Mouse (Mus musculus): ENCODE results near the gene Olfr308.
"Not testable (repeated sequence)": the region's sequence is repeated elsewhere in the genome, so short reads cannot be mapped to it uniquely, and the experiment has no call there.

Olfr308 gene

GRCm38 (mm10) chr7:86325530-86325929 lies at the start of gene Olfr308:
Gene Olfr308 (minus strand): TSS chr7:86325630.
- no peak for DNase-seq (ENCODE audit: low read depth)

- no peak for DNase-seq (ENCODE audit: low read depth)
Observed at GRCm38 (mm10) chr7:86366828-86367227, 41.4 kb upstream of the Olfr308 start, which contains the start of gene Olfr305. Gene Olfr305 (minus strand): TSS chr7:86366928.

DNA sequence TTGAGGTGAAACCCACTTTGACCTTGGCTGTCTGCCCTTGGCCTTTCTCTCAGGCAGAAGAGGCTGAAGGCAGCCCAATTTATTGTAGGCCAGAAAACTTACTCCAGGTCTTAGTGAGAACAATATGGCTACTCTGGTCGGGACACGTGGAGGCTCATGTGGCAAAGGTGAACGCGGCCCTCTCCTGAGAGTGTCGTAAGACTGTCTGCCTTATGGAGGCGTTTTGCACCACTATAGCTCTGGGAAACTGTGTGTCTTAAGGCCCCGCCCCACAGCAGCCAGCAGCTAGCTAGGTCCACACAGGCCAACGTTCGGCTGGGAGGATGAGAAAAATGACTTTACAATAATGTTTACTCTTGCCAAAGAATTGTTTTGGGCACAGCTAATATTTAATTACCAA lies 20.9 kb upstream of the Olfr308 start:
- DNase-seq (ENCODE audit: low read depth) = not testable (repeated sequence)

- DNase-seq (ENCODE audit: low read depth) = no peak
Observed at GRCm38 (mm10) chr7:86344253-86344652, 18.8 kb upstream of the Olfr308 start.

GRCm38 (mm10) chr7:86342881-86343565 lies 17.6 kb upstream of the Olfr308 start:
- DNase-seq (ENCODE audit: low read depth) = no peak

DNA sequence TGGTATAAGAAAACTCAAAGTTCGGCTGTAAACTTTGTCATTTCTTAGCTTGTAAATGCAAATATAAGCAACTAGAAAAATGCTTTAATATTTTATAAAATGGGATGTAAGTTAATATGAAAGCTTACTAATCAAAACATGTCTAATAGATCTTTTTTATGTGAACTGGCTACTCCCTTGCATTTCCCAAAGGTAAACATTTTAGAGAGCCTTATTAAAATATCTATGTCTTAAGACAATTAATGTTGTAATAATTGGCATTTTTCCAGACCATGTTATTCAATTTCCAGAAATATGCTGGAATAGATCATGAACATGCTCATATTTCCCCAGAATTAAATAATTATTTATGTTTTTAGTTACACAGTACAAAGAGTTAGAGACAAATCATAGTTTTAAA lies 12.1 kb upstream of the Olfr308 start, which contains the start of gene Olfr307:
Gene Olfr307, minus strand, starts transcription at position 101 of the 400 bp plus-strand sequence.
- no peak for DNase-seq (ENCODE audit: low read depth)

GRCm38 (mm10) chr7:86321323-86321722 lies 4.1 kb downstream of the Olfr308 start:
- no peak for DNase-seq (ENCODE audit: low read depth)

GRCm38 (mm10) chr7:86313608-86314007 lies 11.8 kb downstream of the Olfr308 start, which contains the start of gene Olfr309:
Gene Olfr309 (minus strand): TSS chr7:86313708.
- DNase-seq (ENCODE audit: low read depth) = no peak

- no peak for DNase-seq (ENCODE audit: low read depth)
Observed at GRCm38 (mm10) chr7:86277072-86277471, 48.4 kb downstream of the Olfr308 start, which contains the start of gene Olfr310. Gene Olfr310 (minus strand): TSS chr7:86277172.

All from c-Kit-positive CD71-positive TER-119-negative erythroid progenitor cells, embryonic 14.5 days (primary cell).